ENCODE assay signal across 8 mouse cellular contexts in genomic region chr17:31965623-31966022, GRCm38 (mm10).
DNase-seq lines count a peak whose midpoint lies in the region; ATAC-seq lines count a peak whose summit lies in the region.

No protein-coding gene starts in this region.

- ATAC-seq in monocyte, adult 5-6 weeks (replicated peaks; ENCODE audit: insufficient number of reproducible peaks, low FRiP score, low TSS enrichment, poor library complexity, severe bottlenecking) = no peak

- peak; percentile 17 to 41 for DNase-seq in gastrocnemius, adult 8-10 months (ENCODE audit: low spot score in 2 of 2)
- DNase-seq in gastrocnemius, postnatal 4 days (ENCODE audit: low spot score in 2 of 2) = no peak
- DNase-seq in heart, adult 8-10 months (ENCODE audit: low spot score) = peak; percentile 40
- peak; percentile 76 to 90 for DNase-seq in kidney, postnatal 25 days
- DNase-seq in retina, postnatal 1 day = peak; percentile 11
- no peak for DNase-seq in right cerebral cortex, postnatal 10 days (ENCODE audit: low spot score in 2 of 2)
- DNase-seq in thymus, postnatal 4 days = no peak

Comparison
In these comparisons a context has a peak if more than half of its experiments do, and no peak if none do; other contexts are left out.
1. DNase-seq: peak in gastrocnemius, adult 8-10 months (2 of 2), heart, adult 8-10 months (single experiment), kidney, postnatal 25 days (2 of 2) and retina, postnatal 1 day (single experiment); none in gastrocnemius, postnatal 4 days (0 of 2), right cerebral cortex, postnatal 10 days (0 of 2) and thymus, postnatal 4 days (single experiment).